Mouse (Mus musculus) E14TG2a.4 (cell line): ENCODE measurements around the gene Bcl6b.

Experiments used
- H3K27me3 ChIP-seq: 2 replicates; pipeline ENCODE4 v1.6.1; 2014; ENCODE audit warnings: low read length, control low read depth; ENCODE audit not compliant: insufficient read depth
- H3K36me3 ChIP-seq: 2 replicates; pipeline ENCODE4 v1.6.1; 2014; ENCODE audit warnings: low read length, control low read depth; ENCODE audit not compliant: insufficient read depth
- H3K4me1 ChIP-seq: replicated peaks from 2 replicates; pipeline ENCODE4 v1.6.1; 2014; ENCODE audit warnings: low read depth, low read length, control low read depth
- H3K4me3 ChIP-seq: replicated peaks from 2 replicates; pipeline ENCODE4 v1.5.1; 2014; ENCODE audit warnings: mild to moderate bottlenecking, low read length
- H3K9me3 ChIP-seq: 2 replicates; pipeline ENCODE4 v1.6.1; 2014; ENCODE audit warnings: low read length, control low read depth
- CTCF ChIP-seq: conservative IDR thresholded peaks from 2 replicates; pipeline ENCODE4 v1.5.1; 2014; ENCODE audit warnings: low read length
- NANOG ChIP-seq: IDR thresholded peaks from 2 replicates; pipeline ENCODE4 v1.6.1; 2014; ENCODE audit warnings: borderline replicate concordance, low read length, mixed read lengths
- POU5F1 ChIP-seq: IDR thresholded peaks from 2 replicates; pipeline ENCODE4 v1.6.1; 2014; ENCODE audit warnings: low read length, borderline replicate concordance

The Bcl6b gene

GRCm38 (mm10) chr11:70251853-70252252 is 22.3 kb upstream of the Bcl6b start:
- no peak overlapping the region for H3K4me3 ChIP-seq
- TF ChIP-seq NANOG (no peak), POU5F1 (no peak), CTCF (no peak)
- peaks cover 32% of the 10 kb centered on the region for H3K4me1 ChIP-seq
- H3K36me3 ChIP-seq = no peaks in the 10 kb centered on the region
- peaks cover 64% of the 10 kb centered on the region for H3K27me3 ChIP-seq
- H3K9me3 ChIP-seq = no peaks in the 10 kb centered on the region

GRCm38 (mm10) chr11:70250150-70250549 is 20.6 kb upstream of the Bcl6b start:
- H3K27me3 ChIP-seq = peaks cover 57% of the 10 kb centered on the region
- no peak for TF ChIP-seq POU5F1
- no peak for TF ChIP-seq NANOG
- no peak for TF ChIP-seq CTCF
- H3K36me3 ChIP-seq = no peaks in the 10 kb centered on the region
- H3K4me1 ChIP-seq = peaks cover 40% of the 10 kb centered on the region
- H3K9me3 ChIP-seq = no peaks in the 10 kb centered on the region
- no peak overlapping the region for H3K4me3 ChIP-seq

- Histone ChIP-seq H3K36me3 (no peaks in the 10 kb centered on the region), H3K9me3 (no peaks in the 10 kb centered on the region), H3K4me1 (peaks cover 27% of the 10 kb centered on the region), H3K27me3 (peaks cover 29% of the 10 kb centered on the region), H3K4me3 (no peak overlapping the region)
- TF ChIP-seq CTCF (peak; percentile 90), POU5F1 (no peak)
These were observed 17.7 kb upstream of the Bcl6b start for GRCm38 (mm10) chr11:70247136-70247845.

GRCm38 (mm10) chr11:70242591-70242990 is 13.0 kb upstream of the Bcl6b start:
- no peak overlapping the region for H3K4me3 ChIP-seq
- H3K9me3 ChIP-seq = no peaks in the 10 kb centered on the region
- TF ChIP-seq CTCF = no peak
- TF ChIP-seq NANOG = no peak
- TF ChIP-seq POU5F1 = no peak
- peaks cover 51% of the 10 kb centered on the region for H3K4me1 ChIP-seq
- H3K27me3 ChIP-seq = no peaks in the 10 kb centered on the region
- no peaks in the 10 kb centered on the region for H3K36me3 ChIP-seq

- peaks cover 55% of the 10 kb centered on the region for H3K4me1 ChIP-seq
- peaks cover 22% of the 10 kb centered on the region for H3K36me3 ChIP-seq
- no peaks in the 10 kb centered on the region for H3K9me3 ChIP-seq
- peak within 1 kb of the TSS; percentile 99 for H3K4me3 ChIP-seq
- TF ChIP-seq NANOG (no peak), CTCF (no peak), POU5F1 (no peak)
- no peaks in the 10 kb centered on the region for H3K27me3 ChIP-seq
These were observed 10.1 kb upstream of the Bcl6b start, which contains the start of the genes Gm21988 and Rnasek for GRCm38 (mm10) chr11:70239541-70240279. Gene Gm21988, minus strand, starts transcription at chr11:70239830. Gene Rnasek, minus strand, starts transcription at chr11:70239842.

GRCm38 (mm10) chr11:70238591-70239440 is 9.2 kb upstream of the Bcl6b start:
- Histone ChIP-seq H3K36me3 (peaks cover 27% of the 10 kb centered on the region), H3K9me3 (no peaks in the 10 kb centered on the region), H3K4me3 (peak overlapping the region; percentile 99), H3K4me1 (peaks cover 64% of the 10 kb centered on the region), H3K27me3 (no peaks in the 10 kb centered on the region)
- no peak for TF ChIP-seq POU5F1
- no peak for TF ChIP-seq NANOG
- no peak for TF ChIP-seq CTCF

- Histone ChIP-seq H3K27me3 (no peaks in the 10 kb centered on the region), H3K36me3 (peaks cover 27% of the 10 kb centered on the region), H3K4me3 (peak within 1 kb of the TSS; percentile 99), H3K9me3 (no peaks in the 10 kb centered on the region), H3K4me1 (peaks cover 72% of the 10 kb centered on the region)
- no peak for TF ChIP-seq NANOG
- TF ChIP-seq CTCF = no peak
- TF ChIP-seq POU5F1 = no peak
These were observed 8.0 kb upstream of the Bcl6b start, which contains the start of gene 0610010K14Rik for GRCm38 (mm10) chr11:70237457-70238167. Gene 0610010K14Rik, minus strand, starts transcription at chr11:70237914.

- no peaks in the 10 kb centered on the region for H3K27me3 ChIP-seq
- peaks cover 79% of the 10 kb centered on the region for H3K4me1 ChIP-seq
- peaks cover 27% of the 10 kb centered on the region for H3K36me3 ChIP-seq
- no peaks in the 10 kb centered on the region for H3K9me3 ChIP-seq
- peak overlapping the region; percentile 99 for H3K4me3 ChIP-seq
- TF ChIP-seq POU5F1 (no peak), NANOG (no peak), CTCF (no peak)
These were observed 7.1 kb upstream of the Bcl6b start for GRCm38 (mm10) chr11:70236717-70237116.
